Mouse (Mus musculus) heart, postnatal 10 days (tissue): ENCODE measurements around the gene Fbxo11. TPM values are rescaled to one million over a fixed set of nuclear protein-coding genes. Genes with fewer than 3 reads are reported as not detected.
"Not testable (repeated sequence)": the region's sequence is repeated elsewhere in the genome, so short reads cannot be mapped to it uniquely, and the experiment has no call there.

Experiments
- DNase-seq, 2 experiments: peaks; one replicate each; pipeline ENCODE4 v3.0.0; 2021
- intact Hi-C: fragments of 180-260 bp; cut with DNase I; formaldehyde crosslinking; loops from one replicate; pipeline ENCODE4 v1.15.1; 2025
- total RNA-seq, 2 experiments: library from RNA; stranded (reverse); gene quantifications; 2 replicates each; pipeline ENCODE4 v1.2.3; 2021

Gene Fbxo11
- total RNA-seq, 2 experiments from 2014 or later, result 46.0 to 49.3 TPM

DNA sequence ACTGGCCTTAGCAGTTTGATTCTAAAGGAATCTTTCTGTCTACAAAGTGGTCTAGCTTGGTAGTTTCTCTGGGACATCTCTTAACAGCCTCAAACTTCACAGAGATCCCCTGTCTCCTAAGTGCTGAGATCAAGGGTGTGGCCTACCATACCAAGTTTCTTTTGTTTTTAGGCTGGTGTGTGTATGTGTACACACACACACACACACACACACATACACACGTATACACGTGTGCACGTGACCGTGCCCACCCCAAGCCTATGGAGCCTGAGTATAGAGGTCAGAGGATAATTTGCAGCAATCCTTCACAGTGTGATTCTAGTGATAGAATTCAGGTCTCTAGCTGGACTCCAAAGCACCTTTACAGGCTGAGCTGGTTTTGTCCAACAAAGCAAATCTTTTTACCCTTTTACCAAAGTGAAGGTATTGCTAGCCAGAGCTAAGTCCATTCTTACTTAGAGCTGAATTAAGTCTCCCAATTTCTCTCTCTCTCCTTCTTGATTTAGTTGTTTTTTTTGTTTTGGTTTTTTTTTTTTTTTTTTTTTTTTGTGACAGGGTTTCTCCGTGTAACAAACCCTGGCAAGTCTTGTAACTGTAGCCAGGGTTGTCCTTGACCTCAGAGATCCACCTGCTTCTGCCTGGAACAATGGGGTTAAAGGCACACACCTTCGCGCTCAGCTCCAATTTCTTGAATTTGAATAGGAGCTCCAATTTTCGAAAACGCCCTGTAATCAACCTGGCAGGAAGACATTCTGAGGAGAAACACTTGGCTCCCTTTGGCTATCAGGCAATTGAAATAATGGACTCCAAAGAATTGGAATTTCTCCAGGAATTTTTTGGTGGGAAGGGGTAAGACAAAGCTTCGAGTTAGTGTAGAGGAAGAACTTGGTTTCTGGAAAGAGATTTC, 91.6 kb downstream of the Fbxo11 start:
- no peak for DNase-seq
- intact Hi-C loops, result no loop called here

DNA sequence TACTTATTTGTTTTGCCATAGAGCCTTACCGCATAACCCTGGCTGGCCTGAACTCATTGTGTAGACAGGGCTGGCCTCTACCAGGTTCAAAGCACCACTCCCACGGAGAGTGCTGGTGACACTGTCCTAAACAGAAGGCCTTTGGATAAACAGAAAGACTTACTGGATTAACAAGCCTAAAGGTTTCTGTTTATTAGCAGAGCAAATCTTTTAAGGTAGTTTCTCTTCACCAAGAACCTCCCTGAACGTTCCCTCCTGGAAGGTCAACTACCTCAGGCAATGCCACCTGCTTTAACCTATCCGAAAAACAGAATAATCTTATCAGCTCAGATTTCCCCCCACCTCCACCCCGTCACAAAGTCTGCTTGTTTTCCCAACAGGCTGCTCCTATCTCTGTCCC, 92.2 kb downstream of the Fbxo11 start:
- no peak for DNase-seq
- intact Hi-C loops, result no loop called here

- intact Hi-C loops, DNase-seq: not testable (repeated sequence)
Observed at GRCm38 (mm10) chr17:87971696-87972591, 93.1 kb downstream of the Fbxo11 start.

DNA sequence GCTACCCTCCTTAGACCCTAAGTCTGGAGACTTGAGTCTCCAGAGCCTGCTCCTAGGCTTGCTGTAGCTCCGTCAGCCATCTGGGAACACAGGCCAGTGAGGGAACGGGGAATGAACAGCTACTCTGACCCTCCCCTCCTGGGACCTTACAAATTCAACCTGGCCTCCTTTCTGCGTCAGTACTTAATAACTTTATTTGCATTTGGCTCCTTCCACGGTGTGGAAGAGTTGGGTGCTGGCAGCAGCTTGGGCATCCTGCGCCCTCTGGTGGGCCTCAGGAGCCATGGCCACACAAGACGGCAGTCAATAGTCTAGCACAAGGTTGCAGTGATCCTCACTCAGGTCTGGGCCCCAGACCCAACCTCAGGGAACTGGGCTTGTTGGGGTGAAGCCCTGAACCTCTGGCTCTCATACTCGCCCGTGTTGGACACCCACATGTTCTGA, 96.6 kb downstream of the Fbxo11 start:
- intact Hi-C loops, result not testable (repeated sequence)

DNA sequence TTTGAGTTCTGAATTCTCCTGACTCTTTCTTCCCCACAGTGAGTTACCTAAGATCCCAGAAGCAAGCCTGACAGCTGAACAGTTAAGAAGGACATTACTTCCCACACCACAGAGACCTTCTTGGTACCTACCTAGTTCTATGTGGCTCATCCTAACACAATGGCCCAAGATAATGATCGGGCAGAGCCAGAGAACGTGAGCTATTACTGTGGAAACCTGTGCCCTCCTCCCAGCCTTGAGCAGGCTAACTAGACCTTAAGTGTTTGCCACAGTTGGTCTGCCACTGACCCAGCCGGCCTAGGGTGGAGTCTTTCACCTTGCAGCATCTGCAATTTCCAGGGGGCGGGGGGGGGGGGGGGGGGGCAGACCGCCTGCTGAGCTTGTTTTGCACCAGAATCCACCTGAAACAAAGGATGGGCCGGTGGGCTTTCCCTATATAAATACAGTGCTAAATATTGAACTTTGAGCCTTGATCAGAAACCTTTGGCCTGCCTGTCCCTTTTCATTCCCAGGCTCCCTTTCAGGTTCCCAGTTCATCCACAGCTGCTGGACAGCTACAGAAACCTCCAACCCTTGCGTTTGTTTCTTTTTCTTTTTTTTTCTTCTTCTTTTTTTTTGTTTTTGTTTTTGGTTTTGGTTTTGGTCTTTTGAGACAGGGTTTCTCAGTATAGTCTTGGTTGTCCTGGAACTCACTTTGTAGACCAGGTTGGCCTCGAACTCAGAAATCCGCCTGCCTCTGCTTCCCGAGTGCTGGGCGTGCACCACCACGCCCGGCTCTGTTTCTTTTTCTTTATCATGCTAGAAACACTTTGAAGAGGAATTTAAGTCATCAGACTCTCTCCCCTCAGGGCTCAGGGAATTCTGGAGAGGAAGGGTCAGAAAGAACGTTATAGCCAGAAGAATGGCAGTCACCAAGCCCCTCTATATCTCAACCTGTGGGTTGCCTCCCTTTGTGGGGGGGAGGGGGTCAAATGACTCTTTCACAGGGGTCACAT, 101.7 kb downstream of the Fbxo11 start:
- no peak for DNase-seq
- intact Hi-C loops, result no loop called here

More for the DNA sequence above, 96.6 kb downstream of the Fbxo11 start:
- not testable (repeated sequence) for DNase-seq

- intact Hi-C loops, DNase-seq: not testable (repeated sequence)
Observed at GRCm38 (mm10) chr17:87959931-87960330, 105.2 kb downstream of the Fbxo11 start.

- intact Hi-C loops, DNase-seq: not testable (repeated sequence)
Observed at GRCm38 (mm10) chr17:87959406-87959805, 105.7 kb downstream of the Fbxo11 start.

DNA sequence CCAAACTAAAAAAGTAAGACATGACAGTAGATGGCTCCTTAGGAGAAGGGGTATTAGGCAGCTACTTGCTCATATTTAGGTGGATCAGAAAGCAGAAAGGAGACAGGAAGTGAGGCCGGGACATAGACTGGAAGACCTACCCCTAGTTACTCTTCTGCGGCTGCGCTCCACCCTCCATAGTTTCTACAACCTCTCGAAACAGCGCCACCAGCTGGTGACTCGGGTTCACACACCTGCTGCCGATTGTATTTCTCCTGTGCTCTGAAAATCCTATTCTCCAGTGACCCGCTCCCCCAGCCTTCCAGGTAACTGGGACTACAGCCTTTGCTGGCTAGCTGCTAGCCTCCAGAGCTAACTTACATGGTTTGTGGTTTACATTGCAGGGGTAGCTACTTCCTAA, 106.8 kb downstream of the Fbxo11 start:
- intact Hi-C loops, result no loop called here
- no peak for DNase-seq

DNA sequence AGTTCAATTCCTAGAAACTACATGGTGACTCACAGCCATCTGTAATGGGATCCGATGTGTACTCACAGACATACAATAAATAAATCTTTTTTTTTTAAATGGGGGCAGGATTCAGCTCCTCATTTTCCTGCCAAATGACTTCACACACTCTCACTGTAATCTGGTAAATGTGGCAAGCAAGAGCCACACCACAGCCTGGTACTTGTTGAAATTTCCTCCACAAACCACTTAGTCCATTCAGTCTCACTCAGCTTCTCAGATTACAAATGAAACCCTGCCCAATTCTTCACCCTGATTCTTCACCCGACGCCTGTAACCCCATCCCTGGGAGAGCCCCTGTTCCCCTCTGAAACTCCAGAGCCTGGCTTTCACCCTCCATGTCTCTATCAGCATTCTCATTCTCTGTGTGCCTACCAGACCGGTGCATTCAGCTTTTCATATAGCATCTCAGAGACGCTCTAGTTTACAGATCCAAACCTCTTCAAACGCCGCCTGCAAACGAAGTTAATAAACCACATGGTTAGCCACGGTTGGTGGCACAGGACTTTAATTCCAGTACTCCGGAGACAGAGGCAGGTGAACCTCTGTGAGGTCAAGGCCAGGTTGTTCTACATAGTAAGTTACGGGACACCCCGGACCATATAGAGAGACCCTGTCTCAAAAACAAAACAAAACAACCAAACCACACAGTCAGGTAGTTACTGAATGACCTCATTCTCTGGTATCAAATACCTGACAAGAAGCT, 107.8 kb downstream of the Fbxo11 start:
- DNase-seq, result no peak
- intact Hi-C loops, result no loop called here

GRCm38 (mm10) chr17:87954618-87955124, 110.4 kb downstream of the Fbxo11 start:
- intact Hi-C loops, DNase-seq: not testable (repeated sequence)

DNA sequence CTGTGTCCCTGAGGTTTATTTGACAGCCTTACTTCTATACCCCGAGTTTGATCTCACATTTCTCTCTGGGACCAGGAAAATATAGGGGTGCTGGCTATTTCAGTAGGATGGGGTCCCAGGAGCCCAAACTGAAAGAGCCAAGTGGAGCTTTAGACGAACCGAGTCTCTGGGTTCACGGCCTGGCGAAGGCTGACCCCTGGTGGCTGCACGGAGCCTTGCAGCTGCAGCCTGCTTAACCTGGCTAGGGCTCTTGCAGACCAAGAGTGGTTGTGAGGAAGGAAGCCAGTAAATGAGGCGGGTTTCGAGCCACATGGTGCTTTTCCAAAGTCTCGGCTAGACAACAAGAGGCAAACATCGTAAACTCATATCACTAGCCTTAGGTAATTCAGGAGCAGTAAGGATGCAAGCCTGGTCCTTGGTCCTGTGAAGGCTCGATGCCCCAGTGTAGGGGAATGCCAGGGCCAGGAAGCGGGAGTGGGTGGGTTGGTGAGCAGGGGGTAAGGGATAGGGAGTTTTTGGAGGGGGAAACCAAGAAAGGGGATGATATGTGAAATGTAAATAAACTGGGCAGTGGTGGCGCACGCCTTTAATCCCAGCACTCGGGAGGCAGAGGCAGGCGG, 116.0 kb downstream of the Fbxo11 start:
- intact Hi-C loops, result loop anchor here (1.0 to 10.0 kb wide), 3 partner anchors 67 to 344 kb away; no protein-coding TSS in a partner anchor
- peak; percentile 80 to 88 for DNase-seq

Other genes starting within 250 kb of the Fbxo11 start
- not detected for gene Rpl36-ps4, start 144.3 kb downstream of the Fbxo11 start, total RNA-seq
- 10 to 100 TPM; 10.2 to 15.1 TPM for gene Msh6, start 90.2 kb downstream of the Fbxo11 start, total RNA-seq